Mouse (Mus musculus) v-Abl transformed pro-B cells (cell line): ENCODE measurements around the gene Sugp1.

Source experiments
- in situ Hi-C, 2 experiments: fragments of 400-800 bp; cut with MboI; formaldehyde crosslinking; loops; one replicate each; pipeline ENCODE4 v1.15.1; 2025; ENCODE audit not compliant: unreplicated experiment in 2 of 2

Gene Sugp1

DNA sequence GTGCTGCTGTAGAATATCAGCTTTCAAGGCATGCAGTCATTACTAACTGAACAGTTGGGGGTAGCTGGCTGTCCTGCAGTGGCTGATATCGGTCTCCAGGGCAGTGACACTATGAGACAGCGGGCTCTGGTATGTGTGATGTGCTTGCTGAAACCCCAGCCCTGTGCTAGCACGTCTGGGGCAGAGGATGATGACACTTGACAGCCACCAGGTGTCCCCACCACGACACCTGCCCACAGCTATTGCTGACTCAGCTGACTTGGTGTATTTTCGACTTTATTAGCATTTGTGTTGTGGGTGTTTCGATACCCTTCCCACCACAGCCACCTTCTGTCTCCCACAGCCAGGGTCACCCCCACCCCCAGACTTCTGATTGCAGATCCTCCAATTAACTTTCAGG is 61.9 kb downstream of the Sugp1 start:
- in situ Hi-C loops: loop anchor here in 1 of 2 experiments (25.0 kb wide), 2 partner anchors 467 to 767 kb away; partner anchors contain the start of gene Zfp868

DNA sequence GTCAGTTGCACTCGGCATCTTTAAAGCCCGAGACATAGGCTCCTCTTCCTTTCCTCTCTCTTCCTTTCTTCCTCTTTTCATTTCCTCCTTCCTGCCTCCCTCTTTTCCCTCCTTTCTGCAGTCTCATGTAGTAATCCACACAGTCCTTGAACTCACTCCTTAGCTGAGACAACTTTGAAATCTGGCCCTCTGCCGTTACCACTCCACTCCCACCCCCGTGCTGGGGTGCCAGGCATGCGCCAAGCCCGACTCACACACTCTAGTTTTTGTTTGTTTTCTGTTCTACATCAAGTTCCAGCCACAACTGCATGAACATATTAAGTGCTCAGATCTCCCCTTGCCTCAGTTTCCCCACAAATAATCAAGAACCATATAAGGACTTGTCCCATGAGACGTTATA is 62.3 kb downstream of the Sugp1 start:
- in situ Hi-C loops: loop anchor here (5.0 to 25.0 kb wide), 3 partner anchors 62 to 768 kb away; partner anchors contain the start of gene Zfp868 (in 1 of the 2)

DNA sequence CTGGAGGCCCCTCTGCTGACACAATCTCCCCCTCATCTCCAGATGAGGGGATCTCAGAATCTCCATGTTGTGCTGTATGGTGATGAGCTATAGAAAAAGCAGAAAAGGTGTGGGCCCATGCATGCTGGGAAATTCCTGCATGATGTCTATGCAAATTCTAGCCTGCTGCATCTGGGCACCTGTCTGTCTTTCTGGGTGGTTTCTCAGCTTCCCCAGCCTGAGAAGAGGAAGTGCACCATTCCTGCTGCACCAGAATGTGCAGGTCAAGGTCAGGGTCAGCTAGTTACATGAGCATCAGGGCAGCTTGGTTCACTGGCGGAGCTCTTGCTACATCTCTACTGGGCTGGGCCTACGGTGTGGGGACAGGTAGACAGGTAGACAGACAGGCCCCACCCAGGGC is 67.8 kb downstream of the Sugp1 start:
- in situ Hi-C loops: loop anchor here in 1 of 2 experiments (5.0 to 25.0 kb wide), 4 partner anchors 57 to 773 kb away; partner anchors contain the start of gene Zfp868

DNA sequence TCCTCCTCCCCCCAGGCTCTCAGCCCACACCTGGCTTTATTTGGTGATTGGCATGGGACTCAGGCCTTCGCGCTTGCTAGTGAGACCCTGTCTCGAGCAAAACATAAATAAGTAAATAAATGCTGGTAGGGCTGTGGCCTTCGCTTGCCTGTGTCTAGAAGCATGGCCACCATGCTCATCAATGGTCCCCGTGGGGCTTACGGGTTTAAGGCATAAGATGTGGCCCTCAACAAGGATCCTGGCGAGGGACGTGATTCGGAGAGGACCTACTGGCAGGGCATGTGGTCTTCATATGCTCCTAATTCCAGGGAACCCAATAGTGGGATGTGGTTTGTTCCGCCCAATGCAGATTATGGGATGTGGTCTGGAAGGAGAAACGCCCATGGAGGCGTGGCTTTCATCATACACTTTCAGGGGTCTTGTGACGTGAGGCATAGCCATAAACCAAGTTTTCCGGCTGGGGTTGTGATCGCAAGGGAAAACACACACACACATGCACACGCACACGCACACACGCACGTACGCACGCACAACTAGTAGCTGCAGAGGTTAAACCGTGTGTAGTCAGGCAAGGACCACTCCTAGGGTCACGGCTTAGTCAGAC is 68.7 kb downstream of the Sugp1 start:
- in situ Hi-C loops: loop anchor here in 1 of 2 experiments (5.0 to 25.0 kb wide), 4 partner anchors 56 to 774 kb away; partner anchors contain the start of gene Zfp868

DNA sequence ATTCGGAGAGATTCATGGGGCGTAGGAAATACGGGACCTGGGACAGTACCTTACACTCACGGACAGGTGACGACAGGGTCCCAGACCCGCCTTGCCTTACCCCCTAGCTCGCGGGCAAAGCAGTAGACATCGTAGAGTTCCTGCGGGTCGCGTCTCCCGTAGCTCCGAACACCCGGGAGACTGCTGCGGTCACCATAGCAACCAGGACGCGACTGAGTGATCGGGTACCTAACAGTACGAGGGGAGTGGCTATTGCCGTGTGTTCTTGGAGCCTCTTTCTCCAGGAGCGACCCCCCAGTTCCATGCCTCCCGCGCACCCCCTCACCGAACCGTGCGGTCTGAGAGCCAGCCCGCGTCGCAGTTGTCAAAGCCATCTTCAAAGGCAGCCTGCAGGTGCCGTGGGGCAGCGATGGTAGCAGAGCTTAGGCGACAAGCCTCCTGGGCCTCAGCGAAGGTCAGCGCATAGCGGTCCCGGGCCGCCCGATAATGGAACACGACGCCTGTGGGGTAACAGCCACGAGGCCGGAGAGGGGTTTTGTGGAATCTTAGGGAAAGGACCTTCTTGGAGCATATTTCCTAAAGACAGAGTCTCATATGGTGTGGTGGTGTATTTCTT is 69.9 kb downstream of the Sugp1 start:
- in situ Hi-C loops: loop anchor here in 1 of 2 experiments (5.0 to 25.0 kb wide), 4 partner anchors 55 to 775 kb away; partner anchors contain the start of gene Zfp868

DNA sequence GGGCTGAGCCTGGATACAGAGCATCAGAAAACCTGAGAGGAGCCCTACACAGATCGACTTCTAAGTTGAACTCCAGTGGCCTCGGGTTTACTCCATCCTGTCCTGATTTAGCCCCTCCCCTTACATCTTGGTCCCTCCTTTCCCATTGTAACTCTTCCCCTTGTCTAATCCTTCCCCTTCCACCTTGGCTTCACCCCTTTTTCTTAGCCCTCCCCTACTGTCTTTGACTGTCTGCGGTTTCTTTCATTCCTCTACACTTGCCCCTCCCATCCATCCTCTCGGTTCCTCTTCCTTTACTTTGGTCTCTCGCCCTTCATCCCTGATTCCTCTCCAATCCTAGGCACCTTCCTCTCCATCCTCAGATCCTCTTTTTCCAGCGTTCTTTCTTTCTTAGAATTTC is 71.9 kb downstream of the Sugp1 start:
- in situ Hi-C loops: loop anchor here in 1 of 2 experiments (5.0 to 25.0 kb wide), 4 partner anchors 53 to 777 kb away; partner anchors contain the start of gene Zfp868

DNA sequence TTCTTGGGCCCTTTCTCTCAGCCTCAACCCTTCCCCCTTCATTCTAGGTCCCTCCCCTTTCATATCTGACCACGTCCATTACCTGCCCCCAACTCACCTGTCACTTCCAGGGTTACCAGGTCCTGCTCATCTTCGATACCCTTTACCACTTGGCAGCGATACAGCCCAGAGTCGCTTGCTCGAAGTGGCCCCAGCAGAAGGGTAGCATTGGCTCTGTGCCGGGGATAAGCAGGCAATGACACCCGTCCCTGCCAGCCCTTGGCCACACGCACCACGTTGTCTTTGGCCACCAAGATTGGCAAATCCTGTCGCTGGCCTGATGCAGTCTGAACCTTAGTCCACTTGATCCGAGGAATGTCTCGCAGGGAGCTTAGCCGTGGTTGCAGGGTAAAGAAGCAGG is 72.3 kb downstream of the Sugp1 start:
- in situ Hi-C loops: loop anchor here in 1 of 2 experiments (5.0 to 25.0 kb wide), 4 partner anchors 52 to 778 kb away; partner anchors contain the start of gene Zfp868

DNA sequence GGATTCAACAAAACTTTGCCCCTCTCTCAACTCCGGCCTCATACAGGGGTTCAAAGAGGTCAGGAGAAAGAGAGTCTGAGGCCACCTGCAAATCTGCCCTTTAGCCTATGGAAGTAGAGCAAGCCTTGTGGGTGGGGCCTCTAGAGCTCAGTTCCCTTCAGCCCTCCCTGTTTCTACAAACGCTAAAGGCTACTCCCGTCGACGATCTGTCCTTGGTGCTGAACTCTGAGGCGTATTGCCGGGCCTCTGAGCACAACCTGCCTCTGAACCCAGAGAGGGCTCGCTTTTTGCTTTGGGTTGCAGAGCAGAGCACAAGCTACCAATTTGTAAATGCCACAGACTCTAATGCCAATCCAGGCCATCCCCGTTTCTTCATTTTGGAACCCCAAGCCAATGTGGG is 75.0 kb downstream of the Sugp1 start:
- in situ Hi-C loops: loop anchor here in 1 of 2 experiments (25.0 kb wide), 2 partner anchors 480 to 780 kb away; partner anchors contain the start of gene Zfp868

DNA sequence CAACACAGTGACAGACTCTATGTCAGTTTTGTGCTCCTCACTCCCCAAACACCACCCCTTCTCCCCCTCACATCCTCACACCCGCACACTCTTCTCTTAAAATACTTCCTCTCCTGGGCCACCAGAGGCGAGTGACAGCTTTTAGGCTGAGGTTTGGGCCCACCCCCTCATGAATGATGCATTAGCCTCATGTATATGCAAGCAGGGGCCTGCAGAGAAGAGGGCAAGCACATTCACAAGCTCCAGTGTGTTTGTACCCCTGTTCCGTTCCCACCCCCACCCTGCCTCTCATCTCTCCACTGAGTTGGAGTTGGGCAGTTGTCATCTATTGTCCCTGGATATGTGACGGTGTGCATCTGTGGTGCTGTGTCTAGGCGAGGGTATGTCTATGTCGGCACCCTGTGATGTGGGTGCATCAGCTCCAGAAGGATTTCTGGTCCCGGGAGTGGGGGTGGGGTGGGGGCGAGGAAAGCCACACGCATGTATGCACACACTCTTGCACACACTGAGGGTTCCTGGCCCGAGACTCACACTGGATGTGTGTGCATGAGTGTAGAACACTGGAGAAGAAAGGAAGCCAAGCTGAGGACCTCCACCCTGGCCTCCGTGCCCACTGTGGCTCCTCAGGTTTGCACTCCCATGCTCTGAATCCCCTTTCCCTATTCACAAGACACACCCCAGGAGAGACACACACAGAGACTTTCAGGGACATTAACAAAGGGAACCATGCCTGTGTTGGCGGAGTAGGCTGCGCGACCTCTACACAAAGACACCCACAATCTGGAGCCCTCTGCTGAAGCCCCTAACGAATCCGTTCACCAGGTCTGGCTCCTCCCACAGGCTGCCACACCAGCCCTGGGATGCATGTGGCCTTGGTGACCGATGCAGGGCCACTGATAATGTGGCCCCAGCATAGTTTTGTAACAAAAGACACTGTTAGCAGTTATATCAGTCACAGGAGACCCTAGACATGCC is 76.4 kb downstream of the Sugp1 start:
- in situ Hi-C loops: loop anchor here in 1 of 2 experiments (25.0 kb wide), 2 partner anchors 482 to 782 kb away; partner anchors contain the start of gene Zfp868

DNA sequence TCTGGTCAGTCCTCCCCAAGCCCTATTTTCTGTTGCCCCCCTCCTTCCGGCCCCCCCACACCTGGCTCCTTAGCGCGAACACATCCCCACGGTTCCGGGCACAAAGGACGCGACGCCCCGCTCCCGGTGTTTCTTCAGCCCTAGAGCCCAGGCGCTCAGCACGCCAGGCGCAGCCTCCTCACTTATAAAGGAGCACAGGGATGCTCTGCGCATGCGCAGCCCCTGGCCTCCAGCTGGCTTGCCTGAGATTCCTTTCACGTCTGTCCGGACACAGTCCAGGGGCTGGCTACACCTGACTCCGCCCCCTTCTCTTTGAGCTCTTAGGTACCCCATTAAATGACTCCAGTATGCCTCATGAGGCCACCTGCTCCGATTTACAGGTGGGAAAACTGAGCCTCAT is 78.1 kb downstream of the Sugp1 start, which contains the start of gene Ncan:
Ncan (minus strand) TSS at position 207 of the 400 bp plus-strand sequence.
- in situ Hi-C loops: loop anchor here (5.0 to 25.0 kb wide), 4 partner anchors 198 to 793 kb away; partner anchors contain the start of gene Zfp868 (in 1 of the 2)
